Mouse (Mus musculus) midbrain, postnatal 0 days (tissue): ENCODE measurements around the gene Padi3. TPM values are rescaled to one million over a fixed set of nuclear protein-coding genes. Genes with fewer than 3 reads are reported as not detected.

ENCODE experiments used
- ATAC-seq: fragments of 200-750 bp; cut with Nextera tagmentation; 2 replicates; pipeline ENCODE4 v1.8.0; 2017; ENCODE audit warnings: moderate number of reproducible peaks, mild to moderate bottlenecking, moderate TSS enrichment, moderate library complexity; ENCODE audit not compliant: low FRiP score
- DNase-seq: peaks from one replicate; pipeline ENCODE4 v3.0.0-alpha.2; 2015; ENCODE audit warnings: low spot score
- H3K27ac ChIP-seq: fragments of 300-500 bp; sonication (generic); 2 replicates; pipeline ENCODE4 v1.5.1; 2014; ENCODE audit warnings: low read depth, mild to moderate bottlenecking, low read length, mixed read lengths
- H3K27me3 ChIP-seq: fragments of 300-500 bp; sonication (generic); 2 replicates; pipeline ENCODE4 v1.6.1; 2014; ENCODE audit warnings: low read length, control low read depth, mixed read lengths; ENCODE audit not compliant: insufficient read depth
- H3K36me3 ChIP-seq: fragments of 300-500 bp; sonication (generic); 2 replicates; pipeline ENCODE4 v1.6.1; 2014; ENCODE audit warnings: low read length, control low read depth, mixed read lengths; ENCODE audit not compliant: insufficient read depth
- H3K4me1 ChIP-seq: fragments of 300-500 bp; sonication (generic); 2 replicates; pipeline ENCODE4 v1.6.1; 2014; ENCODE audit warnings: mild to moderate bottlenecking, control low read depth, antibody characterized with exemption, low read length, mixed read lengths; ENCODE audit not compliant: insufficient read depth
- H3K4me2 ChIP-seq: fragments of 300-500 bp; sonication (generic); 2 replicates; pipeline ENCODE4 v1.6.1; 2014; ENCODE audit warnings: low read depth, mild to moderate bottlenecking, low read length, mixed read lengths; ENCODE audit not compliant: poor library complexity, severe bottlenecking
- H3K4me3 ChIP-seq: fragments of 300-500 bp; sonication (generic); 2 replicates; pipeline ENCODE4 v1.5.1; 2014; ENCODE audit warnings: low read depth, mild to moderate bottlenecking, low read length, moderate library complexity
- H3K9ac ChIP-seq: fragments of 300-500 bp; sonication (generic); replicated peaks from 2 replicates; pipeline ENCODE4 v1.6.1; 2014; ENCODE audit warnings: mild to moderate bottlenecking, low read length, moderate library complexity, mixed read lengths; ENCODE audit not compliant: poor library complexity, severe bottlenecking
- H3K9me3 ChIP-seq: fragments of 300-500 bp; sonication (generic); 2 replicates; pipeline ENCODE4 v1.6.1; 2016; ENCODE audit warnings: low read length, control low read depth
- CTCF ChIP-seq: IDR thresholded peaks from 2 replicates; pipeline ENCODE4 v1.5.1; 2016; ENCODE audit warnings: antibody characterized with exemption, mild to moderate bottlenecking
- WGBS: fragments of 180-500 bp; shearing (Covaris S2); extraction: QIAGEN DNeasy Blood & Tissue Kit; methylation state at CpG from one replicate; pipeline ENCODE4 v1.1.7; 2014; 5-methylcytosine and 5-hydroxymethylcytosine counted together
- polyA plus RNA-seq: library from polyadenylated mRNA; unstranded; fragments of >200 nt; fragmentation: Nextera tagmentation; extraction: Ambion mirVana; gene quantifications from 2 replicates; pipeline ENCODE4 v1.2.1, GENCODE M21; 2015
- total RNA-seq: library from RNA; depleted of rRNA; stranded (reverse); fragments of >200 nt; gene quantifications from 2 replicates; pipeline ENCODE4 v1.2.3, GENCODE M21; 2014; rRNA removed

Gene Padi3
- total and polyA plus RNA-seq, 2 experiments from 2014 or later = not detected

GRCm38 (mm10) chr4:140744654-140745053, 65.8 kb downstream of the Padi3 start:
- 25% methylated on average over 3 of the region's 3 CpGs for WGBS
- no peaks in the 10 kb centered on the region for H3K36me3 ChIP-seq
- DNase-seq (peak; percentile 50), ATAC-seq (no peak)
- no peaks in the 10 kb centered on the region for H3K27me3 ChIP-seq
- H3K27ac ChIP-seq = no peak overlapping the region
- TF ChIP-seq CTCF = peak; percentile 66
- no peak overlapping the region for H3K4me3 ChIP-seq
- no peaks in the 10 kb centered on the region for H3K9me3 ChIP-seq
- H3K4me1 ChIP-seq = no peaks in the 10 kb centered on the region
- H3K9ac ChIP-seq = no peak overlapping the region
- H3K4me2 ChIP-seq = no peak overlapping the region

- no peak overlapping the region for H3K4me3 ChIP-seq
- TF ChIP-seq CTCF = no peak
- H3K27ac ChIP-seq = no peak overlapping the region
- H3K9me3 ChIP-seq = no peaks in the 10 kb centered on the region
- no peak overlapping the region for H3K9ac ChIP-seq
- no peak for ATAC-seq
- no peaks in the 10 kb centered on the region for H3K27me3 ChIP-seq
- no peak overlapping the region for H3K4me2 ChIP-seq
- WGBS = 37% methylated on average over 4 of the region's 4 CpGs
- H3K36me3 ChIP-seq = no peaks in the 10 kb centered on the region
- no peak for DNase-seq
- no peaks in the 10 kb centered on the region for H3K4me1 ChIP-seq
Observed at GRCm38 (mm10) chr4:140743086-140743485, 67.4 kb downstream of the Padi3 start.

GRCm38 (mm10) chr4:140742543-140742942, 67.9 kb downstream of the Padi3 start, which contains the start of gene Padi6:
Padi6 (minus strand) TSS chr4:140742643.
- Histone ChIP-seq H3K27ac (no peak within 1 kb of the TSS), H3K4me1 (no peaks in the 10 kb centered on the region), H3K4me2 (no peak within 1 kb of the TSS), H3K4me3 (no peak within 1 kb of the TSS), H3K9me3 (no peaks in the 10 kb centered on the region), H3K27me3 (no peaks in the 10 kb centered on the region), H3K9ac (no peak within 1 kb of the TSS), H3K36me3 (no peaks in the 10 kb centered on the region)
- WGBS = 78% methylated on average over 2 of the region's 2 CpGs
- TF ChIP-seq CTCF = no peak
- no peak for DNase-seq
- no peak for ATAC-seq

- WGBS = 90% methylated on average over 6 of the region's 6 CpGs
- Histone ChIP-seq H3K27ac (no peak overlapping the region), H3K9me3 (no peaks in the 10 kb centered on the region), H3K27me3 (no peaks in the 10 kb centered on the region), H3K4me2 (no peak overlapping the region), H3K4me1 (no peaks in the 10 kb centered on the region), H3K36me3 (no peaks in the 10 kb centered on the region), H3K4me3 (no peak overlapping the region), H3K9ac (no peak overlapping the region)
- DNase-seq = no peak
- TF ChIP-seq CTCF = no peak
- ATAC-seq = no peak
Observed at GRCm38 (mm10) chr4:140741401-140741800, 69.0 kb downstream of the Padi3 start.

- no peak overlapping the region for H3K4me3 ChIP-seq
- DNase-seq = no peak
- no peaks in the 10 kb centered on the region for H3K36me3 ChIP-seq
- H3K9ac ChIP-seq = no peak overlapping the region
- no peak for TF ChIP-seq CTCF
- H3K9me3 ChIP-seq = no peaks in the 10 kb centered on the region
- no peak overlapping the region for H3K27ac ChIP-seq
- ATAC-seq = no peak
- H3K4me1 ChIP-seq = no peaks in the 10 kb centered on the region
- 92% methylated on average over 11 of the region's 11 CpGs for WGBS
- no peak overlapping the region for H3K4me2 ChIP-seq
- no peaks in the 10 kb centered on the region for H3K27me3 ChIP-seq
Observed at GRCm38 (mm10) chr4:140740655-140741054, 69.8 kb downstream of the Padi3 start.

Other genes with a start within 250 kb of the Padi3 start
- 68.7 and 81.1 TPM in 2 replicates for gene Arhgef10l, start 144.6 kb downstream of the Padi3 start, total RNA-seq
- 20.7 and 23.1 TPM in 2 replicates for gene Arhgef10l, start 144.6 kb downstream of the Padi3 start, polyA plus RNA-seq
- 40.0 and 51.2 TPM in 2 replicates for gene Rcc2, start 110.1 kb downstream of the Padi3 start, total RNA-seq
- 11.5 and 13.2 TPM in 2 replicates for gene Rcc2, start 110.1 kb downstream of the Padi3 start, polyA plus RNA-seq
- not detected in 2 replicates for gene Padi6, start 68.0 kb downstream of the Padi3 start, total RNA-seq
- gene Padi6, start 68.0 kb downstream of the Padi3 start, polyA plus RNA-seq = 0.09 and 0.10 TPM in 2 replicates
- gene Padi4, start 36.4 kb downstream of the Padi3 start, total RNA-seq = 0.57 TPM in 1 of 2 replicates, not detected in the other
- gene Padi4, start 36.4 kb downstream of the Padi3 start, polyA plus RNA-seq = 0.07 and 0.09 TPM in 2 replicates
- gene Padi1, start 35.1 kb upstream of the Padi3 start, total RNA-seq = 0.14 and 0.16 TPM in 2 replicates
- gene Padi1, start 35.1 kb upstream of the Padi3 start, polyA plus RNA-seq = 0.06 TPM in 1 of 2 replicates, not detected in the other
- gene Padi2, start 95.7 kb upstream of the Padi3 start, total RNA-seq = 3.1 and 7.1 TPM in 2 replicates
- gene Padi2, start 95.7 kb upstream of the Padi3 start, polyA plus RNA-seq = 2.7 and 3.3 TPM in 2 replicates
- gene Sdhb, start 150.6 kb upstream of the Padi3 start, total RNA-seq = 194 and 243 TPM in 2 replicates
- gene Sdhb, start 150.6 kb upstream of the Padi3 start, polyA plus RNA-seq = 529 and 575 TPM in 2 replicates
- gene Atp13a2, start 176.2 kb upstream of the Padi3 start, total RNA-seq = 379 and 419 TPM in 2 replicates
- 182 and 201 TPM in 2 replicates for gene Atp13a2, start 176.2 kb upstream of the Padi3 start, polyA plus RNA-seq
- gene Mfap2, start 199.8 kb upstream of the Padi3 start, total RNA-seq = 19.5 and 32.4 TPM in 2 replicates
- 103 and 104 TPM in 2 replicates for gene Mfap2, start 199.8 kb upstream of the Padi3 start, polyA plus RNA-seq
- gene Crocc, start 249.9 kb upstream of the Padi3 start, total RNA-seq = 22.0 and 33.2 TPM in 2 replicates
- 3.2 and 4.2 TPM in 2 replicates for gene Crocc, start 249.9 kb upstream of the Padi3 start, polyA plus RNA-seq